Mouse (Mus musculus): ENCODE data around the gene Tec.

The Tec gene

DNA sequence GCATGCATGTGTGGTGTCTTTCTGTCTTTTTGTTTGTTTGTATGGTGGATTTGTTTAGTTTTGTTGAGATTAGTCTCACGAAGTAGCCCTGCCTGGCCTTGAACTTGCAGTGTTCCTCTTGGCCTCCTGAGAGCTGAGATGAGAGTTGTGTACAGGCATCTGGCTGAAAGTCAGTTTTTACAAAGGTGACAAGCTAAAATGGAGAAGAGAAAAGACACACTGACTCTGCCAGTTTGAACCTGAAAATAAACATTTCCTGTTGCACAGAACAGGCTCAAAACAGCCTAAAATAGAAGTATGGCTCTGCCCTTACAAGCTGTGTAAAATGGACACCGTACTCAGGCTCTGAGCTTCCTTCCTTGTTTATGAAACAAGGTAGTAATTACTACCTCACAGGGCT lies 14.9 kb downstream of the Tec start:
- DNase-seq (ENCODE audit: low spot score in 2 of 2): no peak

DNA sequence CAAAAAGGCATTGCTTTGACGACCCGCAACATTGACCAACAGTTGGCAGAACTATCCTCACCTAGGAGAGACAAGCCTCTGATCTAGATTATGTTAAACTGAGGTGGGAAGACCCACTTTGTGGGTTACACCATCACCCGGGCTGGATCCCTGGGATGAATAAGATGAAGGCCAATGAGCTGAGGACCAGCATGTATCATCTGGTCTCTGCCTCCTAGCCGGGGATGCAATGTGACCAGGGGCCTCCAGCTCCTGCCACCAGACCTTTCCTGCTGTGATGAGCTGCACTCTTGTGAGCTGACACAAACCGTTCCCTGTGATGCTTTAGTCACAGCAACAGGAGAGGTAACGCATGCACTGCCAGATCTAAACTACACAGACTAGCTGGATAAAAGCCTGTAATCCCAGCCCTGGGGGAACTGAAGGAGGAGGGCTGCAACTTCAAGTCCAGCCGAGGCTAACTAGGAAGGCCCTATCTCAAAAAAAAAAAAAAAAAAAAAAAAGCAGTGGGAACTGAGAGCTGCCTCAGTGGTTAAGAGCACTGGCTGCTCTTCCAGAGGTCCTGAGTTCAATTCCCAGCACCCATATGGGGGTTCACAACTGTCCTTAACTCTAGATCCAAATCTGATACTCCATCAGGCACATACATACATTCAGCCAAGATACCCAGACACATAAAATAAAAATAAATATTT lies 15.8 kb downstream of the Tec start:
- DNase-seq (ENCODE audit: low spot score in 2 of 2): no peak

DNA sequence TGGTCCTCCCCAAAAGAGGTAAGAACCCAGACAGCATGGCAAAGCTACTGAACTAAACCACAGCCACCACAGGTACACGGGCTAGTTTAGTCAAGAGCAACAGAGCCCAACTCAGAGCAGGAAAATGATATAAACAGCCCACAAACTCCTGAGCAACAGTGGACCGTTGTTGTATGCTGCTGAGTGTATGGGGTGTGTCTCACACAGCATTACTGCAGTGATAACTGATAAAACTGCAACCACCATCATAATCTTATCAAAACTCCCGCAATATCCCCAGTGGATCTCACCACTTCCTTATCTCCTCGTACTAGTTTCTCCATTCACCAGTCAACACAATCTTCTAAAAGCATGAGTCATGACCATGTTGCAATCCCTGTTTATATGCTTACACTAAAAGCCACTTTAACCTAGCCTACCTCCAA lies 16.6 kb downstream of the Tec start:
- DNase-seq (ENCODE audit: low spot score in 2 of 2): no peak

DNA sequence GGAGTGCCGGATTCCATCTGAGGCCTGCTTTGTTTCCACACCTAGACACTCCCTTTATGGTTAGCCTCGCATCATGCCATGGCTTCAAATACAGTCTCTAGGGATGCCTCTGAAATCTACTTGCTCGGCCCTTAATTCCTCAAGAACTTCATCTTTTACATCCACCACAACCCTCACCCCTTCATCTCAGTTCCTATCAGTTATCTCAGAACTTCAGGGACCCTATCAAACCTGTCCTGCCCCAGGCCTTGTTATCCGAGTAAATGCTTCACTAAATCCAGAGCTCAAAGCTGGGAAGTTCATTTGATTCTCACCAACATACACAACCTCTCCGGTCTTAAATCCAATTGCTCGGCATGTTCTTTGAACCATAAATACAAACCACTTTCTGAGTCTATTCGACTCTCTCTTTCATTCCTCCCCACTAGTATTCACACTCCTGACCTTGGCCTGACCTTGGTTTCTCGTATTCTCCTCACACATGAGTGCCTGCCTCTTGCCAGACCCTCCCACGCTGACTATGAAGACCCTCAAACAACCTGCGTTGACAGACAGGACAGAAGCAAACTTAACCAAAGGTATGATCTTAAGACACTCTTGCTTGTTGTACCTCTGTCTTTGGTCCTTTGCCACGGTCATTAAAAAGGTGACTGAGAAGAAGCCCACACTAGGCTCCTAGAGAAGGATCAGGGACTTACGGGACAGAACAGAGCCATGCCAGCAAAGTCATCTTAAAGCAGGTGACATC lies 17.2 kb downstream of the Tec start:
- no peak for DNase-seq (ENCODE audit: low spot score in 2 of 2)

DNA sequence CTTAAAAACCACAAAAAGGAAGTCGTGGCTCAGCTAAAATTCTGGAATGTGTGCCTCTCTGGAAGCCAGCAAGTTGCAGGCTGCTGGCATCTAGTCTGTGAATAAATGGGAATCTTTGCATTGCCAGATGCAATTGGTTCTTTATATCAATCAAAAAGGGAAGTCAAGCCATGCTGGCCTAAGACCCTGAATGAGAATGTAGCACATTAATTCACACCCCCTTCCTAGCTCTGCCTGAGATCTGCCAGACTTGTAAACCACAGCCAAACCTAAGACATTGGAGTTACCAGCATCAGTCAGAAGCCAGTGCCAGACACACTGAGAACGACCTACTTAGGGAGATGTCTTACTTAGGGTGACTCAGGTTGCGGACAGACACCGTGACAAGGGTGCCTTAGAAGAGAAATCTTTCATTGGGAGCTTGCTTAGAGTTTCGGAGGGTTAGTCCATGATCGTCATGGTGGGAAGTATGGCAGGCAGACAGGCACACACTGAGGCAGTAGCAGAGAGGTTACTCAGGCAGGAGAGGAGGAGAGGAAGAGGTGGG lies 19.3 kb downstream of the Tec start:
- no peak for DNase-seq (ENCODE audit: low spot score in 2 of 2)

DNA sequence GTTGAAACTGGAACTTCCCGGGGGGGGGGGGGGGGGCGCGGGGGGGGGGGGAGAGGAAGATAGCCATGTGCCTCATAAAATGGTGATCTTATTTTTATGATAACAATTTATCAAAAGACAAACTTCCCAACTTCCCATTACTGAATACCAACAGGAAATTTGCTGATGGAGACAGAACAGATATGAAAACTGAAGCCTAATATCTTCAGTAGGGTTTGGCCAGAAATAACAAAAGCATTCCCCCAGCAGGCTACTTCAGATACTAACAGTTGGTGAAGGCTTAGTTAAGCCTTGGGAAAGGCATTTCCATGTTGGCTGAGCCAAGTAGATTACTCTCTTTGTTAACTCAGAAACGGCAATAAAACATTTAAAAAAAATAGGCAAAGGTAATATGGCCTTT lies 21.6 kb downstream of the Tec start:
- DNase-seq (ENCODE audit: low spot score in 2 of 2): no peak

DNA sequence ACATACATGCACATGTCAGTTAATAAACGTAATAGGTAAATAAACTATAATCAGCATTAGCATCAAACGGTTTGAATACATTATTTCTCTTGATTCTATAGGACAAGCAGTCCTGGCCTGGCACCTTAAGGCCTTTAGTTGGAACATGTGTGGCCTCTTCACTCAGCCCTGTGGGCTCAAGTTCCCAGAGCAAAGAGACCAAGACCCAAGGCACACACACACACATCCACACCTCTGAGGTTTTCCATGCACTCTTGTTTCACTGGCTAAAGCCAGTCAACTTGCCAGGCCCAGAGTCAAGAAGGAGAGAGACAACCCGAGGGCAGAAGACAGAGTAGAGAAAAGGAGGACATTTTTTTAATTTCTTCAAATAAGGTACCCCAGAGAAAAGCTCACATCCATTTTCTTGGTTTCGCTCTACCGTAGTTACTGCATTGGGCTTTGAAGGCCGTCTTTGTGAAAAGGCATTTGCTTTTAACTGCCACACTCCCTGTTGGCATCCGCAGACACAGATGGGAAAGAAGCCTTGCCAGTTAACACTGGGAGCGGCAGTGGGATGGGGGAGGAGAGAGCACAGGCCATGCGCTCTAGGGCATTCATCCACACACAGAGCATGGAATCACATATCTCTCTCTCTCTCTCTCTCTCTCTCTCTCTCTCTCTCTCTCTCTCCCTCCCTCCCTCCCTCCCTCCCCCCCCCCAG lies 22.2 kb downstream of the Tec start:
- no peak for DNase-seq (ENCODE audit: low spot score in 2 of 2)

DNA sequence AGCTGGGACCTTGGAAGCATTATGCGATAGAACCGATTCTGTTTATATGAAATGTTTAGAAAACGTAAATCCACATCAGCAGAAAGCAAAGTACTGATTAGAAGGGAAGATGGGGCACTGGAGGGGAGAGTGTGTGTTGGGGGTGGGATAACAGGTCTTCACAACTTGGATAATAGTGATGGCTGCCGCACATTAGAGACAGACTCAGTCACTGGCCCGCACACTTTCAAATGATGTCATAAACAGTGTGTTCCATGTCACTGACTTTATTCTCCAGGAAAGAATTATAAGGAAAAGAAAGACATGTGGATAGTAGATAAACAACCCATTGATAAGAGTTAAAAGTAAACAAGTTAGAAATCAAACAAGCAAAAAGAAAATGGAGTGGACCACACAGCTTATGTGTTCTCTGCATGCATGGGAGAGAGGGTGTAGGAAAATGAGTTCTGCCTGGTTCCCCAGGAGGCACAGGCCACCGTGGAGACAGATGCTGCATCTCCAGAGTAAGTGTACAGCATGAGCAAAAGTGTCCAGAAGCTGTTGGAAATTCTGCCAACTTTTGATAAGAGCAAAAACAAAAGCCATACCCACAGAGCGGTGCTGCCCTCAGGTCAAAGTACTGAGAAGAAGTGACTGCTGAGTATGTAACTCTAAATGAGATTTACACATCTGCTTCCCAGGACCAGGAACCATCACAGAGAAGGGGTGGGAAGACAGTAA lies 23.3 kb downstream of the Tec start:
- no peak for DNase-seq (ENCODE audit: low spot score in 2 of 2)

DNA sequence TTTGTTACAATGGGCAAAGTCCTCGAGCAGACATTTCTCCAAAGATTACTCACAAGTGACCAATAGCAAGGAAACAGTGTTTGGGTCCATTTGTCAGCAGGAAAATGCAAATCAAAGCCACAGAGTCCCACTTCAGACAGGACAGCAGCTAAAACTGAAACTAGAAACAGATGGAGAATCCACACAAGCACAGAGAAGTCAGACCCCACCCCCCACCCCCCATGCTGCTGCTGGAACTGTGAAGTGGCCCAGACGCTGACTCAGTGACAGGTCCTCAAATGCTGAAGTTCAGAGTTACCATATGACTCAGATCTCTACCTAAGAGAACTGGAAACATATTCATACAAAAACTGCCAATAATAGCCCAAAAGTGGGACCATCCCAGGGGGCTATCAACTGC lies 24.0 kb downstream of the Tec start:
- no peak for DNase-seq (ENCODE audit: low spot score in 2 of 2)

DNA sequence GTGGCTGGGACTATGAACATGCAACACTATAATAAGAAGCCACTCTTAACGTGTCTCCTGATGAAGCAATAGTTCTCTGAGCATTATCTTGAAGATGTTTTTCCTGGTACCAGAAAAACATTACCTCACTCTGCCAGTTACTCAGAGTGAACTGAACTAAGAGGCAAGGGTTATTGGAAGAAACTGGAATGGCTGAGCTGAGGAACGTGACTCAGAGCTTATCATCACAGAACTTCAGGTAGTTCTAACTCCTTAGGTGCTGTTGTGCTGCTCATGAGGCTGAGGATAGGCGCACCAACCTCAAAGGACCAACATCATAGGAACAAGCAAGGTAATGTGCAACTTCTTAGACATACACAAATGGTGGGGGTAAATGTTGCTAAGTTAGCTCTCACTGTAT lies 28.6 kb downstream of the Tec start:
- no peak for DNase-seq (ENCODE audit: low spot score in 2 of 2)

DNA sequence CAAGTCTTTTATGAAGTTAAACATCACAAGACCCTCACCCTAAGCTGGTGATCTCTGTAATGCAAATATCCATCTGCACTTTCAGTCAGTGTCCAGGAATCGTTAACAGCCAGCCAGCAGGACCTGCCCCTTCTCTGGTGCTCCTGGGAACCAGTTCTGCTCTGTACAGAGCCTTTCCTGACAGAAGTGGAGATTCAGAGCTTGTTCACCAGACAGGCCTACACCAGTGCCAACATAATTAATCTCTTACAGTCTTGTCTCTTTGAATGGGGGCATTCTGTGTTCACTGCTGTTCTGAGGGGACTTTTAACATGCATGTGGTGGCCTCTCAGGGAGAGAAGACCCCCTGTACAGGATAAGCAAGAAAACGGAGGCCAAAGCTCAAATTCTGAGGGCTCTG lies 29.3 kb downstream of the Tec start:
- no peak for DNase-seq (ENCODE audit: low spot score in 2 of 2)

DNA sequence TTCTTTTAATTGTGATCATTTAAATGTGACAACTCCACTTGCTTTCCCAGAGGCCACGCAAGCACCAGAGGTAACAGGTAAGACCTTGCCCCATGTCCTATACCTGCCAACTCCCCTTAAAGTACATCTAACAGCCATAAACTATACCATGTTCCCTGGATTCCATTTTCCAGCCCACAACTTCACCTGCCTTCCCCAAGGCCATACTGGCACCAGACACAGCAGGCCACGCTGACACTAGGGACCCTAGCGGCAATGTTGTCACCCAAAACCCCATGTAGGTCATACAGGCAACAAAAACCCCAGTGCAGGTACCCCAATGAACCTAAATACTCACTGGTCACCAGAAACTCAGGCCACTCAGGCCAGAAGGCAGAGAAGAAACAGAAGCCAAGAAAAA lies 32.6 kb downstream of the Tec start:
- DNase-seq (ENCODE audit: low spot score in 2 of 2): no peak

DNA sequence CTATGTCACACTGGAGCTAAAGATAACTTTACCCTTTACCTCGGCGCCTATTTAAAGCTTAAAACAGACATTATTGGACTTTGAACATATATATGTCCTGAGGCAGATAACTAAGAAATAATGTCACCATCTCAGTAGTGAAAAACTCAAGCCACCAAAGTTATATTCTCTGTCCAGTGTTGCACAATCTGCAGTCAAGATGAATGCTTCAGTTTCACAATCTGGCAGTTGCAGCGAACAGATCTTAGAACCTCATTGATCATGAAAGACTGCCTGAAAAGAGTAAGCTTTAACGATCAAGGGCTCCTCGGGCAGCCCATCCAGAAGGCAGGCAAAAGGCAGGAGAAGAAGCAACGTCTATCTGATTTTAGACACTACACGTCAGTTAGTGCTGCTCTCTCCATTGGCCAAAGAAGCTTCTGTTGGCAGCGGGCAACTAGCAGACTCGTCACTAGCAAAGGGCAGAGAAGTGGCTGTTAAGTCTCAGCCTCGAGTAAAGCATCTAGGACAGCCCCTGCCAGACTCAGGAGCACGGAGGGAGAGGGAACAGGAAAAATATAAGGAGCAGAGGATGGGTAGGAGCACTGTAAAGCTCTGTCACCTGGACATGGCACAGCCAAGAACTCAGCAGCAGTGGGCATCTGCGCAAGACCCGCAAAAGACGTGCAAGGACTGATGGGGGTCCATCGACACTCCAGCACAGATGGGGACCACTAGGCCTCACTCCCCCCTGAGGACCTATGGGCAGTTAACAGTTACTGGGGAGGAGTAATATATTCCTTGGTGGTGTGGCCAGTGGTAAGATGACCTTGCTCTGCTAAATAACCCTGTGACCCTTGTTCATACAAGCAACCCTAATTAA lies 35.1 kb downstream of the Tec start:
- no peak for DNase-seq (ENCODE audit: low spot score in 2 of 2)

DNA sequence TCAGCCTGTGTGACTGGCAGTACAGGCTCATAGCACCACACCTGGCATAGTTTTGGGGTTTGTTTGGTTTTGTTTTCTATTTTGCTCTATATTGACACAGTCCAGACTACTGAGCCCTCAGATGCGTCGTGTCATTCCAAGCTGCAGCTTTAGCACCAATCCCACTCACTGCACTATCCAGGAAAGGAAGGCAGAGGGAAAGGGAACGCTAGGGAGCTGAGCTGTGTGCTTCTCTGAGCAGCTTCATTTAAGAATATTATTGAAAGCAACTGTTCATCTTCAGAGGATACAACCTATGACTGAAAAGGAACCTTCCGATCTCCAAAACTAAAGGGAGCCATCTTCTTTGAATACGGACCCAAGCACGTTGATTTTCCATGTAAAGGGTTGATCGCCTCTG lies 36.1 kb downstream of the Tec start:
- no peak for DNase-seq (ENCODE audit: low spot score in 2 of 2)

DNA sequence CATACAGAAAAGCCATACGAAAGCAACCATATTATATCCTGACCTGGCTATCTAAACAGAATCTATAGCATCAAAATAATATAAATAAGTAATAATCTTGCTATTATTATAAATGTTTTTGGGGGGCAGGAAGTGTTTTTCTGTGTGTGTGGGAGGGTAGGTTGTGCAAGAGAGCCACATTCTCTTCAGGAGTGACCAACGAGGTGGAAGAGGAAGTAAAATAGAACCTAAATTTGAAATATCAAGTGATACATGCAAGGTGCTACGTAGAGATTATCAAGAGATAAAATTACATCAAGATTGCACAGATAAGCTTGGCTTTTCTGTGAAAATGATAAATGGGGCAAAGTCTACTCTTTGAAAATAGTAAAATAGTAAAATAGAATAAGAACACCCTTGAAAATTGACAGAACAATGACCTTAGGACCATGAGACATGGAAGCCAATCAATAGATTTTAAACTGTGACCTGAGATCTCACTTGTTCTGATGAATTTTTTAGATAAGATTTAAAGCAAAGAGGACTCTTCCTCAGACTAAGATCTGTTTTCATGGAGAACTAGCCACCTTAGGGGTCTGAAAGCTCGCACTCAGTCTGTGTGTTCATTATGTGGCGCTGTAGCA lies 37.2 kb downstream of the Tec start:
- DNase-seq (ENCODE audit: low spot score in 2 of 2): no peak

DNA sequence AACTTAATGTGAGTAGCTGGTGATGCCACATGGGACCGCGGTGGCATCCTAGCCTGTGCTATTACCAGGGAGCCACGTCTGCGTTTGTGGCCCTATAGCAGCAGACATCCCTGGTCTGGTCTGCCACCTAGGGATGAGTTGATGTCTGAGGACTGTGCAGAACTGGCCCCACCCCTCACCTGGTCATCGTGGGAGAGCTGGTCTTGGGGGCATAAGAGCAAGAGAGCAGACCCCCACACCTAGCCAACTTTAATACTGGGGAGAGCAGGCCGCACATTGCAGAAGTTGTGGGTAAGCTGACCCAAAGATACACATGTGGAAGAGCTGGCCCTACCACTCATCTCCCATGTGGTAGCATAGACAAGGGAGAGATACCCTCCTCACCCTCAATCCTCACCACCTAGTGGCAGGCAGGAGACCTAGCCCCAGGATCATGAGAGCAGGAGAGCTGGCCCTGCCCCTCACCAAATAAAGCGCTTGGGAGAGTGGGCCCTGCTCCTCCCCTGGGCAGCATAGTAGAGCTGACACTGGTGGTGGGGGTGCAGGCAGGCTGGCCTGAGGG lies 38.7 kb downstream of the Tec start:
- no peak for DNase-seq (ENCODE audit: low spot score in 2 of 2)

DNA sequence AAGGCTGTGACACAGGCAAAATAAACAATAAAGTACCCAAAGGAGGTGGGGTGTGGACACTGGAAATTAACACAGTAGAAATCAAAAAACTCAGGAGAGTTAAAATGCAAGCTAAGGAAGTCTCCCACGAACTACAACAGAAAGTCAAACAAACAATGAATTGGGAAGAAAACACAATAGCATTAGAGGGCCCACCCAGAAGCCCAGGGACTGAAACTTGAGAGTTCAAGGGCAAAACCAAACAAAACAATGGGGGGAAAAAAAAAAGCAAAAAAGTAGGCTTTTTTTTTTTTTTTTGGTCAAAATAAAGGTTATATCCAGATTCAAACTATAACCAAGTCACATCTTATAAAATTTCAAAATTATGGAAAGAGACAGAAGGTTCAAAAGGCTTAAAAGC lies 39.9 kb downstream of the Tec start:
- no peak for DNase-seq (ENCODE audit: low spot score in 2 of 2)

DNA sequence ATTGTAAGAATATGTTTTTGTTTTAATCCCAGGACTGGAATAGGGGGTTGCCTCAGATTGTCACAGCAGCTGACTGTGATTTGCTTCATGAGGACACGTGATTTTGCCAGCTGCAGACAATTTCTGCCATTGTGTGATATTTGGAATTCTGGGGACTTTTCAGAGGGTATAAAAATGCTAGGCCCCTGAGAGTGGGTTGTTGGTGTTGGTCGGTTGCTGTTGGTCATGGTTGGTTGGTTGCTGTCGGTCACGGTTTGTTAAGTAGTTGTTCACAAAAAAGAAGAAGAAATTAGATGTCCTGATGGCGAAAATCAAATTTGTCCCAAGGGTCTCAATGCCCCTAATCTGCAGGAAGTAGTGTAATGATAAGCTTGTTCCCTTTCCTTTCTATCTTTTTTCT lies 40.8 kb downstream of the Tec start:
- DNase-seq (ENCODE audit: low spot score in 2 of 2): no peak

DNA sequence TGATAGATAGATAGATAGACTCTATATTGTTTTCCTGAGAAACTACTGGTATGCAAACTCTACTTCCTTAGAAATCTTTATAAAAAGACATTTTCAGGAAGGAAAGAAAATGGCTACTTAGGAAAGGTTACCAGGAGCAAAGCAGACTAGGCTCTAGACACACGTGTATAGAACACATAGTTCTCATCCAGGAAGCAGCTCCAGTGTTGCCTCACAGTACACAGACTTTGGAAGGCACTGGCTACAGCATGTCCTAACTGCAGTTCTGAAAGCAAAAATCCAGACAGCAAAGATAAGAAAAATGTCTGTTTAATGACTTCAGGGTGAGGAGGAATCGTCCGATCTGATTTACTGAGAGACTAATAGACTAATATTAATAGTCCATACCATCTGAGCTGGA lies 41.8 kb downstream of the Tec start:
- DNase-seq (ENCODE audit: low spot score in 2 of 2): no peak

DNA sequence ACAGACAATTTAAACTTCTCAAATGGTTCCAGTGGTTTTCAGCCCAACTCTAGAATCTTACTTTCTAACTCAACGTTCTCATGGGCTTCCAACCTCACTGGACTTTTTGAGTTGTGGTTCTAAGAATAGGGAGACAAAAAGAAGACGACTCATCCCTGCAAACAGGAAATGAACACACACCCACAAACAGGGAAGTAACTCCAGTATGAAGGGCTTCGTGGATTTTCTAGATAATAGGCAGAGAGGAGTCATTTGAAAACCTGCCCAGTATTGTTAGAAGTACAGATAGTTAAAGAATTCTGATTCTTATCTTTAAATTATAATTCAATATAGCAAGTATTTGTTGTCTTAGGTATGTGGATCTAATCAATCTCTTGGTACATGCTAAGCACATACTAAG lies 47.6 kb downstream of the Tec start:
- DNase-seq (ENCODE audit: low spot score in 2 of 2): no peak
